Mouse (Mus musculus): ENCODE data around the gene Fbxl16.
A peak's percentile ranks its signal among the peaks of the same experiment; 100 is the strongest.

Fbxl16 gene

GRCm38 (mm10) chr17:25827546-25828222 lies 18.8 kb downstream of the Fbxl16 start:
- DNase-seq (ENCODE audit: extremely low read depth, insufficient read length, low spot score) = no peak

GRCm38 (mm10) chr17:25828223-25828594 lies 19.3 kb downstream of the Fbxl16 start:
- DNase-seq (ENCODE audit: extremely low read depth, insufficient read length, low spot score) = no peak

- peak; percentile 61 for DNase-seq (ENCODE audit: extremely low read depth, insufficient read length, low spot score)
Measured at GRCm38 (mm10) chr17:25828712-25829557, 20.1 kb downstream of the Fbxl16 start, which contains the start of gene Jmjd8. TSS of gene Jmjd8 (plus strand) at chr17:25828867.

GRCm38 (mm10) chr17:25829558-25830017 lies 20.7 kb downstream of the Fbxl16 start:
- DNase-seq (ENCODE audit: extremely low read depth, insufficient read length, low spot score) = no peak

- no peak for DNase-seq (ENCODE audit: extremely low read depth, insufficient read length, low spot score)
Measured at GRCm38 (mm10) chr17:25830200-25830753, 21.4 kb downstream of the Fbxl16 start.

GRCm38 (mm10) chr17:25830806-25831431 lies 22.0 kb downstream of the Fbxl16 start:
- DNase-seq (ENCODE audit: extremely low read depth, insufficient read length, low spot score) = no peak

- DNase-seq (ENCODE audit: extremely low read depth, insufficient read length, low spot score) = no peak
Measured at GRCm38 (mm10) chr17:25831451-25832281, 22.8 kb downstream of the Fbxl16 start.

GRCm38 (mm10) chr17:25832436-25833290 lies 23.8 kb downstream of the Fbxl16 start:
- DNase-seq (ENCODE audit: extremely low read depth, insufficient read length, low spot score) = peak; percentile 100

- DNase-seq (ENCODE audit: extremely low read depth, insufficient read length, low spot score) = no peak
Measured at GRCm38 (mm10) chr17:25833291-25833663, 24.4 kb downstream of the Fbxl16 start, which contains the start of gene Stub1. TSS of gene Stub1 (minus strand) at chr17:25833404.

GRCm38 (mm10) chr17:25833961-25834594 lies 25.2 kb downstream of the Fbxl16 start:
- DNase-seq (ENCODE audit: extremely low read depth, insufficient read length, low spot score) = no peak

- no peak for DNase-seq (ENCODE audit: extremely low read depth, insufficient read length, low spot score)
Measured at GRCm38 (mm10) chr17:25834595-25835222, 25.8 kb downstream of the Fbxl16 start.

GRCm38 (mm10) chr17:25835301-25835700 lies 26.4 kb downstream of the Fbxl16 start:
- no peak for DNase-seq (ENCODE audit: extremely low read depth, insufficient read length, low spot score)

GRCm38 (mm10) chr17:25835816-25836215 lies 26.9 kb downstream of the Fbxl16 start:
- DNase-seq (ENCODE audit: extremely low read depth, insufficient read length, low spot score) = no peak

- no peak for DNase-seq (ENCODE audit: extremely low read depth, insufficient read length, low spot score)
Measured at GRCm38 (mm10) chr17:25836397-25837075, 27.7 kb downstream of the Fbxl16 start.

- DNase-seq (ENCODE audit: extremely low read depth, insufficient read length, low spot score) = no peak
Measured at GRCm38 (mm10) chr17:25837076-25837410, 28.2 kb downstream of the Fbxl16 start, which contains the start of gene Rhbdl1. TSS of gene Rhbdl1 (minus strand) at chr17:25837295.

- no peak for DNase-seq (ENCODE audit: extremely low read depth, insufficient read length, low spot score)
Measured at GRCm38 (mm10) chr17:25837533-25837932, 28.6 kb downstream of the Fbxl16 start.

- no peak for DNase-seq (ENCODE audit: extremely low read depth, insufficient read length, low spot score)
Measured at GRCm38 (mm10) chr17:25838904-25839303, 30.0 kb downstream of the Fbxl16 start.

All from 3134 (cell line).